Mouse (Mus musculus) embryonic facial prominence, embryonic 12.5 days (tissue): Measurements from ENCODE around the gene Tank. TPM values are rescaled to one million over a fixed set of nuclear protein-coding genes. Genes with fewer than 3 reads are reported as not detected.

ENCODE experiments used
- ATAC-seq: fragments of 200-750 bp; cut with Nextera tagmentation; 2 replicates; pipeline ENCODE4 v1.8.0; 2017; ENCODE audit not compliant: insufficient number of reproducible peaks, insufficient read depth, low FRiP score, low TSS enrichment
- H3K27ac ChIP-seq: fragments of 300-500 bp; sonication (generic); 2 replicates; pipeline ENCODE4 v1.5.1; 2016; ENCODE audit warnings: mild to moderate bottlenecking
- H3K27me3 ChIP-seq: fragments of 300-500 bp; sonication (generic); 2 replicates; pipeline ENCODE4 v1.6.1; 2016; ENCODE audit warnings: mild to moderate bottlenecking, moderate library complexity
- H3K36me3 ChIP-seq: fragments of 300-500 bp; sonication (generic); 2 replicates; pipeline ENCODE4 v1.6.1; 2016; ENCODE audit warnings: mild to moderate bottlenecking
- H3K4me1 ChIP-seq: fragments of 300-500 bp; sonication (generic); 2 replicates; pipeline ENCODE4 v1.6.1; 2016
- H3K4me2 ChIP-seq: fragments of 300-500 bp; sonication (generic); replicated peaks from 2 replicates; pipeline ENCODE4 v1.6.1; 2016; ENCODE audit warnings: mild to moderate bottlenecking, moderate library complexity
- H3K4me3 ChIP-seq: fragments of 300-500 bp; sonication (generic); 2 replicates; pipeline ENCODE4 v1.5.1; 2016; ENCODE audit warnings: mild to moderate bottlenecking
- H3K9ac ChIP-seq: fragments of 300-500 bp; sonication (generic); 2 replicates; pipeline ENCODE4 v1.6.1; 2016; ENCODE audit warnings: mild to moderate bottlenecking, moderate library complexity
- H3K9me3 ChIP-seq: fragments of 300-500 bp; sonication (generic); 2 replicates; pipeline ENCODE4 v1.6.1; 2016; ENCODE audit warnings: mild to moderate bottlenecking, moderate library complexity
- WGBS: fragments of 180-500 bp; shearing (Covaris S2); methylation state at CpG from one replicate; pipeline ENCODE4 v1.1.7; 2016; 5-methylcytosine and 5-hydroxymethylcytosine counted together
- polyA plus RNA-seq: library from polyadenylated mRNA; unstranded; fragments of >200 nt; fragmentation: Nextera tagmentation; extraction: Ambion mirVana; gene quantifications from 2 replicates; pipeline ENCODE4 v1.2.1, GENCODE M21; 2016

The Tank gene
- polyA plus RNA-seq, 1 experiment from 2014 or later: 28.5 TPM

GRCm38 (mm10) chr2:61582578-61583315 is 4.4 kb downstream of the Tank start:
- Histone ChIP-seq H3K36me3 (no peaks in the 10 kb centered on the region), H3K9ac (no peak overlapping the region), H3K4me1 (no peaks in the 10 kb centered on the region), H3K27ac (no peak overlapping the region), H3K9me3 (no peaks in the 10 kb centered on the region), H3K4me2 (no peak overlapping the region), H3K4me3 (no peak overlapping the region), H3K27me3 (no peaks in the 10 kb centered on the region)
- 91% methylated on average over 5 of the region's 5 CpGs for WGBS
- no peak for ATAC-seq

- no peak for ATAC-seq
- Histone ChIP-seq H3K27me3 (no peaks in the 10 kb centered on the region), H3K4me2 (no peak overlapping the region), H3K4me3 (no peak overlapping the region), H3K9ac (no peak overlapping the region), H3K27ac (no peak overlapping the region), H3K36me3 (no peaks in the 10 kb centered on the region), H3K4me1 (no peaks in the 10 kb centered on the region), H3K9me3 (no peaks in the 10 kb centered on the region)
- 71% methylated on average over 1 of the region's 1 CpGs for WGBS
Observed at GRCm38 (mm10) chr2:61585447-61585846, 7.1 kb downstream of the Tank start.

GRCm38 (mm10) chr2:61586166-61586565 is 7.8 kb downstream of the Tank start:
- no peak for ATAC-seq
- Histone ChIP-seq H3K27me3 (no peaks in the 10 kb centered on the region), H3K4me2 (no peak overlapping the region), H3K9ac (no peak overlapping the region), H3K9me3 (no peaks in the 10 kb centered on the region), H3K36me3 (no peaks in the 10 kb centered on the region), H3K4me3 (no peak overlapping the region), H3K27ac (no peak overlapping the region), H3K4me1 (no peaks in the 10 kb centered on the region)
- 89% methylated on average over 3 of the region's 3 CpGs for WGBS

GRCm38 (mm10) chr2:61590751-61591150 is 12.4 kb downstream of the Tank start:
- Histone ChIP-seq H3K36me3 (no peaks in the 10 kb centered on the region), H3K9ac (no peak overlapping the region), H3K4me2 (no peak overlapping the region), H3K27ac (no peak overlapping the region), H3K27me3 (no peaks in the 10 kb centered on the region), H3K4me3 (no peak overlapping the region), H3K4me1 (no peaks in the 10 kb centered on the region), H3K9me3 (no peaks in the 10 kb centered on the region)
- ATAC-seq: no peak
- WGBS: 82% methylated on average over 2 of the region's 2 CpGs

- no peaks in the 10 kb centered on the region for H3K36me3 ChIP-seq
- no peak overlapping the region for H3K9ac ChIP-seq
- H3K27ac ChIP-seq: no peak overlapping the region
- no peaks in the 10 kb centered on the region for H3K9me3 ChIP-seq
- no peak overlapping the region for H3K4me2 ChIP-seq
- no peak overlapping the region for H3K4me3 ChIP-seq
- 89% methylated on average over 3 of the region's 3 CpGs for WGBS
- no peaks in the 10 kb centered on the region for H3K27me3 ChIP-seq
- ATAC-seq: no peak
- H3K4me1 ChIP-seq: no peaks in the 10 kb centered on the region
Observed at GRCm38 (mm10) chr2:61592095-61592494, 13.7 kb downstream of the Tank start.

- 13% methylated on average over 5 of the region's 5 CpGs for WGBS
- Histone ChIP-seq H3K9me3 (no peaks in the 10 kb centered on the region), H3K9ac (no peak overlapping the region), H3K4me3 (peak overlapping the region; percentile 83), H3K27ac (no peak overlapping the region), H3K4me2 (peak overlapping the region; percentile 75), H3K27me3 (no peaks in the 10 kb centered on the region), H3K4me1 (no peaks in the 10 kb centered on the region), H3K36me3 (no peaks in the 10 kb centered on the region)
- ATAC-seq: no peak; the same call in 1 of the 2 replicates
Observed at GRCm38 (mm10) chr2:61592699-61593029, 14.3 kb downstream of the Tank start.

- peak overlapping the region; percentile 83 for H3K4me3 ChIP-seq
- H3K4me1 ChIP-seq: no peaks in the 10 kb centered on the region
- no peaks in the 10 kb centered on the region for H3K36me3 ChIP-seq
- H3K9ac ChIP-seq: peak overlapping the region; percentile 68
- WGBS: under 1% methylated on average over 62 of the region's 62 CpGs
- ATAC-seq: peak; percentile 92
- H3K4me2 ChIP-seq: peak overlapping the region; percentile 75
- H3K27me3 ChIP-seq: no peaks in the 10 kb centered on the region
- H3K27ac ChIP-seq: peak overlapping the region; percentile 84
- H3K9me3 ChIP-seq: no peaks in the 10 kb centered on the region
Observed at GRCm38 (mm10) chr2:61593030-61593811, 14.8 kb downstream of the Tank start.

- no peak for ATAC-seq
- H3K4me2 ChIP-seq: peak overlapping the region; percentile 75
- no peaks in the 10 kb centered on the region for H3K9me3 ChIP-seq
- H3K9ac ChIP-seq: peak overlapping the region; percentile 68
- H3K27ac ChIP-seq: peak overlapping the region; percentile 84; the same call in 1 of the 2 replicates
- WGBS: under 1% methylated on average over 12 of the region's 12 CpGs
- H3K36me3 ChIP-seq: no peaks in the 10 kb centered on the region
- no peaks in the 10 kb centered on the region for H3K4me1 ChIP-seq
- no peaks in the 10 kb centered on the region for H3K27me3 ChIP-seq
- H3K4me3 ChIP-seq: peak overlapping the region; percentile 83
Observed at GRCm38 (mm10) chr2:61593871-61594304, 15.5 kb downstream of the Tank start.

GRCm38 (mm10) chr2:61599730-61600129 is 21.3 kb downstream of the Tank start:
- no peak overlapping the region for H3K27ac ChIP-seq
- no peaks in the 10 kb centered on the region for H3K9me3 ChIP-seq
- no peaks in the 10 kb centered on the region for H3K36me3 ChIP-seq
- WGBS: 94% methylated on average over 1 of the region's 1 CpGs
- no peak overlapping the region for H3K4me2 ChIP-seq
- H3K4me1 ChIP-seq: no peaks in the 10 kb centered on the region
- no peak for ATAC-seq
- no peak overlapping the region for H3K4me3 ChIP-seq
- H3K27me3 ChIP-seq: no peaks in the 10 kb centered on the region
- H3K9ac ChIP-seq: no peak overlapping the region

GRCm38 (mm10) chr2:61603461-61603860 is 25.1 kb downstream of the Tank start:
- H3K27ac ChIP-seq: no peak overlapping the region
- H3K9ac ChIP-seq: no peak overlapping the region
- no peaks in the 10 kb centered on the region for H3K4me1 ChIP-seq
- WGBS: 74% methylated on average over 3 of the region's 3 CpGs
- no peak overlapping the region for H3K4me3 ChIP-seq
- no peaks in the 10 kb centered on the region for H3K27me3 ChIP-seq
- no peak for ATAC-seq
- H3K9me3 ChIP-seq: no peaks in the 10 kb centered on the region
- no peak overlapping the region for H3K4me2 ChIP-seq
- no peaks in the 10 kb centered on the region for H3K36me3 ChIP-seq

- Histone ChIP-seq H3K4me3 (no peak overlapping the region), H3K9ac (no peak overlapping the region), H3K4me1 (no peaks in the 10 kb centered on the region), H3K9me3 (no peaks in the 10 kb centered on the region), H3K27ac (no peak overlapping the region), H3K4me2 (no peak overlapping the region), H3K27me3 (no peaks in the 10 kb centered on the region), H3K36me3 (no peaks in the 10 kb centered on the region)
- ATAC-seq: no peak
- WGBS: 91% methylated on average over 1 of the region's 1 CpGs
Observed at GRCm38 (mm10) chr2:61606942-61607341, 28.6 kb downstream of the Tank start.

GRCm38 (mm10) chr2:61623996-61624395 is 45.6 kb downstream of the Tank start:
- no peaks in the 10 kb centered on the region for H3K9me3 ChIP-seq
- no peak overlapping the region for H3K4me2 ChIP-seq
- no peak overlapping the region for H3K27ac ChIP-seq
- H3K4me1 ChIP-seq: no peaks in the 10 kb centered on the region
- no peaks in the 10 kb centered on the region for H3K27me3 ChIP-seq
- H3K9ac ChIP-seq: no peak overlapping the region
- ATAC-seq: no peak
- H3K4me3 ChIP-seq: no peak overlapping the region
- H3K36me3 ChIP-seq: peaks cover 16% of the 10 kb centered on the region
